Mouse (Mus musculus): Measurements from ENCODE around the gene Rbm8a2.
"Not testable (repeated sequence)": the region's sequence is repeated elsewhere in the genome, so short reads cannot be mapped to it uniquely, and the experiment has no call there.

The Rbm8a2 gene

GRCm38 (mm10) chr1:175979014-175979413, at the start of gene Rbm8a2:
TSS of gene Rbm8a2 (minus strand) at chr1:175979114.
- not testable (repeated sequence) for DNase-seq (ENCODE audit: extremely low spot score)

- no peak for DNase-seq (ENCODE audit: extremely low spot score)
Measured at GRCm38 (mm10) chr1:176028397-176028796, 49.5 kb upstream of the Rbm8a2 start.

- DNase-seq (ENCODE audit: extremely low spot score) = no peak
Measured at GRCm38 (mm10) chr1:176024501-176024900, 45.6 kb upstream of the Rbm8a2 start.

- no peak for DNase-seq (ENCODE audit: extremely low spot score)
Measured at GRCm38 (mm10) chr1:176018523-176018922, 39.6 kb upstream of the Rbm8a2 start.

- no peak for DNase-seq (ENCODE audit: extremely low spot score)
Measured at GRCm38 (mm10) chr1:176016076-176016475, 37.2 kb upstream of the Rbm8a2 start.

DNA sequence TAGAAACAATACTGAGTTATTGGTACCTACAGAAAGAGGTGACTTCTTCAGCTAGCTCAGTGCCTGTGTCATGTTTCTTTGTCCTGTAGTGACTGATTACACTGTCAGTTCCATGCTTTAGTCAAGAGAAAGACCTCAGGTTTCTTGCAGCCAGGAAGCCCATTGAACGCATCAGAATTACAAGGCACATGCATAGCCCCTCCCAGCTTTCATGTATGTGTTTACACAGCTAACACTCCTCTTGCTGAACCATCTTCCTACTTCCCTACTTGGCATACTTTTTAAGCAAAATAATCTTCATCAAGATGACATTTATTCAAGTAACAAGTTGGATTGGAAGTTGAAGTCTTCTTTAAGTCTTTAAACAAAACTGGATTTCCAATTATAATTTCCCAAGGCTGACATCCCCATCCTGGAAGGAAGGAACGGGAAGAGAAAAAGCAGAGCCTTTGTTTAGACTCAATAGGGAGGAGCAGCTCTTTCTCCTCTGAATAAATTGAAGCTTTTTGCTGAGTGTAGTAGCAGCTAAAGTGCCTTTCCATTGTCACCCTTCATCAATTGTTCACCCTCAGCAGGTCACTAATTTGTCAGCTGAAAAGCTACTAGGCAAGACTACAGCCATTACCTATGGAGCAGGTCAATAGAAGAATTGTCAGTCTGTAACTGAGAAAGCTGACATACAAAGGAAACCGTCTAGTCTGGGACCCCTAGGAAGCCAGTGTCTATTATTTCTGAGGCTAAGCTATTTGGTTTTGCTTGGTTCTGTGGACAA, 34.8 kb upstream of the Rbm8a2 start:
- peak; percentile 27 for DNase-seq (ENCODE audit: extremely low spot score)

GRCm38 (mm10) chr1:176011535-176011934, 32.6 kb upstream of the Rbm8a2 start:
- no peak for DNase-seq (ENCODE audit: extremely low spot score)

- DNase-seq (ENCODE audit: extremely low spot score) = no peak
Measured at GRCm38 (mm10) chr1:176011072-176011471, 32.2 kb upstream of the Rbm8a2 start.

GRCm38 (mm10) chr1:176008411-176008810, 29.5 kb upstream of the Rbm8a2 start:
- DNase-seq (ENCODE audit: extremely low spot score) = no peak

DNA sequence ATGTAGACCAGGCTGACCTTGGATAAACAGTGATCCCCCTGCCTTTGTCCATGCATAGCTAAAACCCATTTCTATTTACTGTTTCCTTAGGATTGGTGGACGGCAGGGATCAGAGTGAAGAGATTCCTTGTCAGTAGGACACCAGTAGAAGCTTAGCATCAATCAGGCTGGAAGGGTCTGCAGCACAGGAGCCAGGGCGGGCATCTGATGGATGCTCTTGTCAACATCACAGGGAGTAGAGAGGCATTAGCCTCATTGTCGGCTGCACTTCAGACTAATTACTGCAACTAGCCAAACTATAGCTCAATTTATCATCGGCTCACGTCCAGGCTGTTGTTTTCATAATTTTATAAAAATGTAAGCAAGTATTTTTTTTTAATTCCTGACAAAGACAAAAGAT, 21.7 kb upstream of the Rbm8a2 start:
- DNase-seq (ENCODE audit: extremely low spot score) = no peak

GRCm38 (mm10) chr1:175997076-175997651, 18.2 kb upstream of the Rbm8a2 start:
- no peak for DNase-seq (ENCODE audit: extremely low spot score)

GRCm38 (mm10) chr1:175988912-175989311, 10.0 kb upstream of the Rbm8a2 start:
- DNase-seq (ENCODE audit: extremely low spot score) = no peak

DNA sequence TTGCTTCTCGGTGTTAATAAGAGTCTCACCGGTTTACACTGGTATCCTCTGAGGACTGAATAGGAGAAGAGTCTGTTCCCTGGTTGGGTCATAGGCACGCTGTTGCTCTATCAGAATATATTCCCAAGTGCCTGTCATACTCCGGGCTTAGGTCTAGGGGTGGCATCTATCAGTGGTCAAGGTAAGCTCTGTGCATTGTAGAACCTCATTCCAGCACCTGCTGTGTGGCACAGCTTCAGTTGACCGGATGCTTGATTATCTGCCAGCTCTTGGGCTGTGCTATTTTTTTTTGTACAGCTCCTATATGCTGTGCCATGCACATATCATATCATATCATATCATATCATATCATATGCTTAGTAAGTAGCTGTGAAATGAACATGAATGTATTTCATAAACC, 9.5 kb upstream of the Rbm8a2 start:
- no peak for DNase-seq (ENCODE audit: extremely low spot score)

DNA sequence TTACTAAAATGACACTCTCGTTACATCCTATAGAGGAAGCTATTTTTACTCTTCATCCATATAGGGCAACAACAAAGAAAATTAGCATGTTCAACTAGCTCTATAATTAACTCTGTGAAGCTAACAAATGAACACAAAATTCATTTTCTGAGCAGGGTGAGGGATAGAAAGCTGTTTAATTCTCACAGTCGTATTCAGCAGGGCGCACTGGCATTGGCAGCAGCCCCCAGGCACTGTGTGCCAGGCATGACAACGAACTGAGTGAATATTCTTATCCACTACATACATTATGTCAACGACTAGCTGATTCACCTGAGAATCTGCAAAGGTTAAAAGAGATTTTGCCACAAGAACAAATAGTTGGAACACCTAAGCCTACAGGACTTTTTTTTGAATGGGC, 8.2 kb downstream of the Rbm8a2 start:
- no peak for DNase-seq (ENCODE audit: extremely low spot score)

DNA sequence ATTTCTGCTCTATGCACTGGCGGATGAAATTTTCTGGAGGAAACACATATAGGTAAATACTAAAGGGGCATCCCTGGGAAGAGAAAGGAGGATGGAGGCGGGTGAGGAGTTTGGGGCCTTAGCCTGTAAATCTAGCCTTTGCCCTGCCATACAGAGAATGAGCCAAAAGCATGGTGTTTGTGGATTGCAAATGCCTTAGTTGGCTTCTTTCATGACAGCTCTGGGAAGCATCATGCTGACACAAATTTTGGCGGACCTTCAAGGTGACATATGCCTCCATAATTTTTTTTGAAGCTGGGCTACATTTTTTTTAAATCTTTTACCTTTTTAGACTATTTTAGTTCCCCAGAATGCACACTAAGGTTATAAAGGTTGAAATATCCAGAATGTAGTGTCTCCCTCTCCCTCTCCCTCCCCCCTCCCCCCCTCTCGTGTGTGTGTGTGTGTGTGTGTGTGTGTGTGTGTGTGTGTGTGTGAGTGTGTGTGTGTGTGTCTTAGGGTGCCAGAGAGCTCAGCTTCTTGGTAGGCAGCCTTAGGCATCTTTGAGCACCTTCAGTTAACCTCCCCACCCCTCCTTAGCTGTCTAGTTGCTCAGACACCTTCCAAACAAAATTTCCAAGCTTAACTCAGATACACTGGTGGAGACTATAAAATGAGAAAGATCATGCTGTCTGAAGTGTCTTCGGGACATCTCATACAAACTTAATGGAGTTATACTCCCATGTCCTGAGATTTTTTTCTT, 11.7 kb downstream of the Rbm8a2 start:
- DNase-seq (ENCODE audit: extremely low spot score) = no peak

DNA sequence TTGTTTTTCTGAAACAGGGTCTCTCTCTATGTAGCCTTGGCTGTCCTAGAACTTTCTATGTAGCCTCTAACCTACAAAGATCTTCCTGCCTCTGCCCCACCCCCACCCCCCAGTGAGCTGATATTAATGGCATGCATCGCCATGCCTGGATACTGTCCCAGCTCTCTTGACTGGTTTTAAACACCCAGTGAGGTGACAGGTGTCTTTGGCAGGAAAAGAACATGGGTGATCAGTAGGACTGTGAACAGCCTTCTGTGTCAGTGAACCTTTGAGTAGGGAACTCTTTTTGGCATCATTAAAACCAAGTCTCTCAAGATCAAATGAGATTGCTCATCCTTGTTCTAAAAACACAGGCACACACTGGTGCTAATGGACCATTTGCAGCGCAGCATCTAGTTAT, 17.1 kb downstream of the Rbm8a2 start:
- DNase-seq (ENCODE audit: extremely low spot score) = no peak

DNA sequence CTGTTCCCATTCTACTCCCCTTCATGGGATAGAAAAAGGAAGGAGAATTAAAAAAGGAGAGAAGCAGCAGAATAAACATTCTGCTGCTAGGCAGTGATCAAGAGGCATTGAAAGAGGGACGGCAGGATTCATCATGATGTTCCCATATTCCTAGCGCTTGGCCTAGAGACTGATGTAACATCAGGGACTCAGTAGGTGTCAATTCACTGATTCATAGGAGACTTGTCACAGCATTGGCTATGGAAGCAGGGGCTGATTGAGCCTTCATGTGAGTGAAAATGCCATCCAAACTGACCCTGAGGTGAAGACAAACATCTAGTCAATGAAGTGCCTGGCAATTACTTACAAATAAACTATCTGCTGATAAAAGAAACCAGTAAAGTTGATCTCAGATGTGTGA, 28.1 kb downstream of the Rbm8a2 start:
- no peak for DNase-seq (ENCODE audit: extremely low spot score)

DNA sequence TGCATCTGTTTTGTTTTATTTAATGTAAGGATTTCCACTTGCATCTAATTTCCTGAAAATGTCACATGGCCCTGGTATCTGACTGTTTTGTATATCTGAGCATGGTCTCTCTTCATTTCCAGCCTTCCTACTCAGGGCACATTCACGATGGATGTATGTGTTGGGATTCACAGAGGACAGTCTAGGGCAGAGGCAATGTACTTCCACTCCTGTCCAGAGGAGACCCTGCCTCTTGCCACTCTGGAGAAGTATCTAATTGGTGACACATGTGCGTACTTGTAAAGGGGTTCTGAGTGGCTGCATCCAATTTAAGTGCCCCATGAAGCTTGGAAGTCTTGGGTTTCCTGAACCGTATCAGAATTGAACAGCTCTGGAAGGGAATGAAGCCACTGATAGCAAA, 28.5 kb downstream of the Rbm8a2 start:
- DNase-seq (ENCODE audit: extremely low spot score) = no peak

DNA sequence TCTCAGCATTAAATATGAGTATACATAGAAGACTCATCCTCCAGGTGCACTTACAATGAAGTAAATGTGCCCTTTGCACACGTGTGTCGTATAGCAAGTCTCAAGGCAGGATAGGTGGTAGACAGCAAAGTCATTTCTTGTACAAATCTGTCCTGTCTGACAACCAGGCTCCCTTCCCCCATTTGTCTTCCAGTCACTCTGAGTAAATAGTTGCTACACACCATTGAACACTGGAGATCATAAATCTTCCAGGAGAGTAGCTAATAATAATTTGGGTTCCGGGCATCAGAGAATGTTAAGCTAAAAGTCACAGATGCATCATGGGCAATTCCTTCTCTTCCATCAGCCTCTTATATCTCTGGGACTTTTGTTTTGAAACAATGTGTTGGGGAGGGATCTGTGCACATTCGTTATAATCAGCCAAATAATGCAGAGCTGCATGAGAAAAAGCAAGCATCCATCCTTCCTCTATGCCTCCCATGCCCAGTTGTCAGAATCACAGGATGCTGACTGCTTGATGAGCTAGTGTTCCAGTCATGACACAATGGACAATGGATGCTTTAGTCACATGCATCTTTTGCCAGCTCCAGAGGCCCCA, 32.1 kb downstream of the Rbm8a2 start:
- DNase-seq (ENCODE audit: extremely low spot score) = no peak

DNA sequence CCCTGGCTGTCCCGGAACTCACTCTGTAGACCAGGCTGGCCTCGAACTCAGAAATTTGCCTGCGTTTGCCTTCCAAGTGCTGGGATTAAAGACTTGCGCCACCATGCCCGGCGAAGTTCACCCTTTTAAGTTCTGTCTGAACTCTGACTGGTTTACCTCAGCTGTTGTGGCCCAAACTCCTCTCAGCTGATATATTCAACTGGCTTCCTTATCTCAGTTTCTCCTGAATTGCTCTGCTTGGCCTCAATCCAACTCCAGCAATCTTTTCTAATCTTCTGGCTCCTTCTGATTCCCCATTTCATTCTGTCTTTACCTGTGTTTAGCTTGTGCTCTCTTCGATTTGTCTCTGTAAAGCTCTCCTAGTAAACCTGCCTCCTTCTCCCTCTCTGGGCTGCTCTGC, 35.7 kb downstream of the Rbm8a2 start:
- DNase-seq (ENCODE audit: extremely low spot score) = no peak

DNA sequence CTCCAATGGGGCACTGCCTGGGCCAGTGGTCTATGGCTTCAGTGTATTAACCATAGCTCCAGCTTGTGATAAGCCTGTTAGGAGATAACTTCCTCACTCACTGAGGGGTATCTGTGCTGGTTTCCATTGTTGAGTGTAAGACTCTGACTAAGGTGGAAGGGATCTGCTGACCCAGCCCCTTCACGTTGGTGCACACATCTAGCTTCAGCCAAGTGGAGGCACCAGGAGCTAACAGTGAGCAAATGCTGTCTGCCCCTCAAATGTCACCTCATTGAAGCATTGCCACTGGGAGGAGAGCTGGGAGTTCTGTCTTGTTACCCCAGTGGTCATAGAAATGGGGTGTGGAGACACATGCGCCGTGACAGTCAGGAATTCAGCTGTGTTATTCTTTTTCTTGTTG, 40.2 kb downstream of the Rbm8a2 start:
- DNase-seq (ENCODE audit: extremely low spot score) = no peak

DNA sequence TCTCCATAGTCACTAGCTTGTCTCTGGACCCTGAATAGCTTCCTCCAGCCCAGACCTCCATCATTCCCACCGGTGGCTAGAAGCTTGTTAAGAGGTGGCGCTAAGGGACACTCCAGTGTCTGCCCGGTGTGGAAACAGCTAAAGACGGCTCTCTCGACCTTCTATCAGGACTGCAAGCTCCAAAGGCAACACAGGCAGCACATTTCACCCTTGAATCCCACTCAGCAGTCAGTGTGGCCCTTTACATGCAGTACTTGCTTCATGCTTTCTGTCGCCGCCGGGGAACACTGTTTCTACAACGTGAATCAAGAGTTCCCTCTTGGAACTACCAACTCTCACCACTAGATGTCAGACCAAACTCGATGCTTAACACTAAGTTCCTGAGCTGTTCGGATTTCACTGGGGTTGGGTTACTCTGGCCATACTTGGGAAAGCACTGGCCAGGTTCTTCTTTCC, 42.6 kb downstream of the Rbm8a2 start:
- DNase-seq (ENCODE audit: extremely low spot score) = peak; percentile 77
